Mouse (Mus musculus): ENCODE measurements at regions not wholly inside any gene's neighbourhood (a gene's known extent, or its start where the extent isn't known, plus 50 kb on each side); places are given as distances from the start of the nearest gene placed in this dataset.

DNA sequence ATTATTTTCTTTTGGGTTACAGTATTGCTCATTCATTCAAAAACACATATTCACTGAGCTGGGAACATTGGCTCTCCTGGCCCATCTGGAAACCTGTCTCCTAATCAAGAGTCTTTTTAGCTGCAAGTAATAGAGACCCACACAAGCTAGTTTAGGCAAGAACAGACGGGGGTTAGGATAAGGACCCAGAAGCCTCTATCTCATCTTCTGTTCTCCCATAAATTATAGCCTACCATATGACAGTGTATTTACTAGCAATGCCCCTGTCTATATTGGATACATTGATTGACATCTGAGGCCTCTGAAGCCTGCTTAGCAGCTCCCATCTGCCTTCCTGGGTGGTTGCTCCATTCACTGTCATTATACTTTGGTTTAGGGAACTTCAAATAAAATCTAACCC lies 255.2 kb downstream of the 1810013L24Rik start:
- TF ChIP-seq CTCF (conservative IDR thresholded peaks at IDR 0.05 in 1 of 2, IDR thresholded peaks at IDR 0.05 in 1 of 2; ENCODE audit: low read depth in 2 of 2, low read length in 2 of 2) = no peak
- no peak for TF ChIP-seq POLR2A (IDR thresholded peaks at IDR 0.05; ENCODE audit: low read depth, low read length)
- no peak for TF ChIP-seq MAX (IDR thresholded peaks at IDR 0.05; ENCODE audit: low read length)
- TF ChIP-seq MXI1 (IDR thresholded peaks at IDR 0.05; ENCODE audit: low read depth, low read length) = no peak
- TF ChIP-seq USF1 (IDR thresholded peaks at IDR 0.05; ENCODE audit: low read depth, low read length) = no peak
- TF ChIP-seq POLR2AphosphoS2 (IDR thresholded peaks at IDR 0.05; ENCODE audit: low read depth, low read length) = no peak
- no peak for TF ChIP-seq SIN3A (IDR thresholded peaks at IDR 0.05; ENCODE audit: low read length)
- TF ChIP-seq ZMIZ1 (IDR thresholded peaks at IDR 0.05; ENCODE audit: low read depth, low read length) = no peak
- no peak for TF ChIP-seq MAFK (IDR thresholded peaks at IDR 0.05; ENCODE audit: insufficient replicate concordance, low read length)
- no peak for TF ChIP-seq RCOR1 (conservative IDR thresholded peaks at IDR 0.05; ENCODE audit: low read depth, low read length)
- TF ChIP-seq CHD2 (IDR thresholded peaks at IDR 0.05; ENCODE audit: low read length) = no peak

Data from CH12.LX (cell line).